Mouse (Mus musculus) G1E (cell line): ENCODE measurements around the gene Gm28308. TPM values are rescaled to one million over a fixed set of nuclear protein-coding genes. Genes with fewer than 3 reads are reported as not detected.

Experiments used
- ATAC-seq: 2 replicates; pipeline ENCODE4 v1.8.0; 2016; ENCODE audit warnings: mild to moderate bottlenecking; ENCODE audit not compliant: insufficient number of reproducible peaks, poor library complexity, low FRiP score, severe bottlenecking; ENCODE audit errors: extremely low read depth
- DNase-seq: peaks from one replicate; pipeline ENCODE4 v3.0.0; 2012; ENCODE audit warnings: low spot score
- H3K27me3 ChIP-seq: 2 replicates; pipeline ENCODE4 v1.6.1; 2012; ENCODE audit warnings: mild to moderate bottlenecking, low read length, inconsistent platforms; ENCODE audit not compliant: insufficient read depth
- H3K36me3 ChIP-seq: replicated peaks from 2 replicates; pipeline ENCODE3; 2012; ENCODE audit warnings: mild to moderate bottlenecking, inconsistent platforms
- H3K4me1 ChIP-seq: 2 replicates; pipeline ENCODE4 v1.6.1; 2012; ENCODE audit warnings: low read depth, low read length, inconsistent platforms, mixed read lengths; ENCODE audit not compliant: insufficient read depth
- H3K4me3 ChIP-seq: 2 replicates; pipeline ENCODE4 v1.5.1; 2012; ENCODE audit warnings: low read depth, mild to moderate bottlenecking, inconsistent platforms, low read length, moderate library complexity, mixed read lengths
- H3K9me3 ChIP-seq: replicated peaks from 2 replicates; pipeline ENCODE4 v1.6.1; 2012; ENCODE audit warnings: inconsistent platforms
- CTCF ChIP-seq: IDR thresholded peaks from 2 replicates; pipeline ENCODE4 v1.5.1; 2012; ENCODE audit warnings: low read depth, low read length, inconsistent platforms, mixed read lengths
- GATA1 ChIP-seq: IDR thresholded peaks from 2 replicates; pipeline ENCODE4 v1.6.1; 2012; ENCODE audit warnings: borderline replicate concordance, low read length, inconsistent platforms, mixed read lengths
- GATA2 ChIP-seq: IDR thresholded peaks from 2 replicates; pipeline ENCODE4 v1.6.1; 2012; ENCODE audit warnings: low read depth, low read length, inconsistent platforms, borderline replicate concordance
- POLR2AphosphoS5 ChIP-seq: IDR thresholded peaks from 2 replicates; pipeline ENCODE4 v1.6.1; 2012; ENCODE audit warnings: low read depth, low read length, inconsistent platforms; ENCODE audit not compliant: insufficient replicate concordance
- TAL1 ChIP-seq: conservative IDR thresholded peaks from 2 replicates; pipeline ENCODE4 v1.6.1; 2012; ENCODE audit warnings: low read depth, low read length, inconsistent platforms, mixed read lengths
- polyA plus RNA-seq: library from polyadenylated mRNA; stranded (reverse); fragments of >175 nt; gene quantifications from 2 replicates; pipeline ENCODE4 v1.2.3, GENCODE M21; 2012
- total RNA-seq, 2 experiments: library from RNA; stranded (forward) in 1 of 2; stranded (reverse) in 1 of 2; fragments of 200-1000 nt in 1 of 2; fragments of >200 nt in 1 of 2; fragmentation: Nextera tagmentation in 1 of 2; gene quantifications; 2 replicates each; pipeline ENCODE4 v1.2.3; 2014 to 2017

Gm28308 gene
- total and polyA plus RNA-seq, 3 experiments, result not detected

GRCm38 (mm10) chr6:52171938-52172337 is 41.2 kb downstream of the Gm28308 start:
- Histone ChIP-seq H3K27me3 (peaks cover 58% of the 10 kb centered on the region), H3K4me1 (no peaks in the 10 kb centered on the region), H3K36me3 (no peaks in the 10 kb centered on the region), H3K4me3 (no peak overlapping the region), H3K9me3 (no peaks in the 10 kb centered on the region)
- DNase-seq, result no peak
- ATAC-seq, result no peak
- TF ChIP-seq POLR2AphosphoS5 (no peak), GATA2 (no peak), CTCF (no peak), TAL1 (no peak), GATA1 (no peak)

- DNase-seq (no peak), ATAC-seq (no peak)
- Histone ChIP-seq H3K4me3 (no peak overlapping the region), H3K36me3 (no peaks in the 10 kb centered on the region), H3K4me1 (no peaks in the 10 kb centered on the region), H3K27me3 (peaks cover 59% of the 10 kb centered on the region), H3K9me3 (no peaks in the 10 kb centered on the region)
- no peak for TF ChIP-seq GATA2
- TF ChIP-seq TAL1, result no peak
- no peak for TF ChIP-seq CTCF
- no peak for TF ChIP-seq GATA1
- TF ChIP-seq POLR2AphosphoS5, result no peak
Observed at GRCm38 (mm10) chr6:52171331-52171730, 41.8 kb downstream of the Gm28308 start.

- peaks cover 59% of the 10 kb centered on the region for H3K27me3 ChIP-seq
- ATAC-seq, result no peak
- H3K4me1 ChIP-seq, result no peaks in the 10 kb centered on the region
- H3K4me3 ChIP-seq, result no peak overlapping the region
- H3K36me3 ChIP-seq, result no peaks in the 10 kb centered on the region
- DNase-seq, result no peak
- TF ChIP-seq GATA2 (no peak), CTCF (no peak), GATA1 (no peak), TAL1 (no peak), POLR2AphosphoS5 (no peak)
- no peaks in the 10 kb centered on the region for H3K9me3 ChIP-seq
Observed at GRCm38 (mm10) chr6:52170898-52171223, 42.3 kb downstream of the Gm28308 start.

- ATAC-seq, result no peak
- DNase-seq, result no peak
- H3K27me3 ChIP-seq, result peaks cover 62% of the 10 kb centered on the region
Observed at GRCm38 (mm10) chr6:52170166-52170897, 42.8 kb downstream of the Gm28308 start.

DNA sequence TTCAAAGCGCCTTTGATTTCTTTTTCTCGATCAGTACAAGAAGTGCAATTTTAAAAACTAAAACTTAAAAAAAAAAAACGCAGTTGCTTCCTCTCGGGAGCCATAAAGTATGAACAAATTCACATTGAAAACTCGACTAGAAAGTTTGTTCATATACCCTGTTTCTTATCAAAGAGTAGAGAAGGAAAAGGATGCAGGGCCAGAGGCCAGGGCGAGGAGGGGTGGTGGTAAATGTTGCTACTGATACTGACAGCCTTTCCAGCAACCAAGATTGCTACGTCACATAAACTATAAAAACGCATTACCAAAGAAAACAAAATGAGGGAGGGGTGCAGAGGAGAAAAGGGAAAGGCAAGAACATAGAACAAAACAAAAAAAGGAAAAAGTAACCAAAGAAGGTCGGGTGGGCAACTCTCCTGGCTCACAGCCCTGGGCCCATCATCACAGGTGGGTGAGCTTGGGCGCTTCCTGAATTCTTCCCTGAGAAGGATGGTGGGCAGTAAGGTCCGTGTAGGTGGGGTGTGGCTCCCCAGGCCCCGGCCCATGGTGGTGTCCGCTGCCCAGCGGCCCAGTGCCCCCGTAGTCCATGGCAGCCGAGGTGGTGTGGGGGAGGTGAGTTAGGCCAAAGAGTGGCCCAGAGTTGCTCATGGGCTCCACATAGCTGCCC is 43.5 kb downstream of the Gm28308 start:
- H3K36me3 ChIP-seq, result no peaks in the 10 kb centered on the region
- TF ChIP-seq TAL1 (no peak), GATA1 (no peak), POLR2AphosphoS5 (no peak), GATA2 (no peak), CTCF (no peak)
- H3K4me3 ChIP-seq, result no peak overlapping the region
- H3K4me1 ChIP-seq, result no peaks in the 10 kb centered on the region
- H3K27me3 ChIP-seq, result peaks cover 63% of the 10 kb centered on the region
- no peaks in the 10 kb centered on the region for H3K9me3 ChIP-seq
- ATAC-seq (no peak), DNase-seq (no peak)

More at GRCm38 (mm10) chr6:52170166-52170897, 42.8 kb downstream of the Gm28308 start:
- no peaks in the 10 kb centered on the region for H3K9me3 ChIP-seq
- H3K36me3 ChIP-seq, result no peaks in the 10 kb centered on the region
- H3K4me3 ChIP-seq, result no peak overlapping the region
- TF ChIP-seq CTCF, result no peak
- no peak for TF ChIP-seq POLR2AphosphoS5
- no peak for TF ChIP-seq GATA2
- no peak for TF ChIP-seq TAL1
- TF ChIP-seq GATA1, result no peak
- H3K4me1 ChIP-seq, result no peaks in the 10 kb centered on the region

DNA sequence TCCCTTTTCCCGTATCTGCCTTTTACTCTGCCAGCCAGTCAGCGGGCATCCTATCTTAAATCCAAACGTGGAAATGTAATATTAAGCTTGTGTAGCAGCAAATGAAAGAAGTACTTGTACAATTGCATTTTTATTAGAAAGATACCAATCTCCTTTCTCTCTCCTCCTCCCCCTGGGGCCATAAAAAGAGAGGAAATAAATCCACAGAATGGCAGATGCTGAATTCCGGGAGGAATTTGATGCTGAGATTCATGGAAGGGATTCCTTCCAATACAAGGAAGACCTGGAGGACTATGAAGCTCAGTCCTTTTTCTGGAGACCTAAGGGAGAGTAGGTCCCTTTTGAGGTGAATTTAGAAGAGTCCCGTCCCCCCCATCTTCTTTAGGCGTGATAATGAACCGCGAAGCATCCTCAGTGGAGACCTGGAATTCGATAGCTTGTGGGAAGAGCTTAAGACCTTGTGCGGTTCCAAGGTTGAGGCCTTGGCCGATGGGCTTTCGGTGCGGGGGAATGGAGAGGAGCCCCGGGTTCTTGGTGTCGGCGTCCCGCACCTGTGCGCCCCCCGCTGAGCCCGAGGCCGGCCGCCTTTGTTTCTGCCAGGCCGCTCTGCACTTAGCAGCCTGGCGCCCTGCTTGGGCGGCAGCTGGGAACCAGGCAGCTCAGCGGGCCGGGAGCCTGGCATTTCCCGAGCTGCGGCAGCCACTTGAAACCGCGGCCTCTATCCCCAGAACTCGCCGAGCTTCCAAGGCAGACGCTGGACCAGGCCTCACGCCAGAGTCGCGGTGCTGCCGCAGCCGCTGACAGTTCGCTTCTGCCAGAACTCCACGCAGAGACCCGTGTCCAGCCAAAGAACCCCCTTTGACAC is 44.7 kb downstream of the Gm28308 start:
- H3K36me3 ChIP-seq, result no peaks in the 10 kb centered on the region
- H3K9me3 ChIP-seq, result no peaks in the 10 kb centered on the region
- no peaks in the 10 kb centered on the region for H3K4me1 ChIP-seq
- DNase-seq (no peak), ATAC-seq (no peak)
- H3K27me3 ChIP-seq, result peaks cover 74% of the 10 kb centered on the region
- TF ChIP-seq GATA1, result no peak
- TF ChIP-seq GATA2, result no peak
- no peak for TF ChIP-seq TAL1
- no peak for TF ChIP-seq POLR2AphosphoS5
- no peak for TF ChIP-seq CTCF
- no peak overlapping the region for H3K4me3 ChIP-seq
